Mouse (Mus musculus) MEL-GATA-1-ER (cell line): Measurements from ENCODE around the gene 1810030O07Rik.
A peak's percentile ranks its signal among the peaks of the same experiment; 100 is the strongest.
"Not testable (repeated sequence)": the region's sequence is repeated elsewhere in the genome, so short reads cannot be mapped to it uniquely, and the experiment has no call there.

ENCODE experiments used
- DNase-seq: peaks from one replicate; pipeline ENCODE4 v3.0.0-alpha.2; 2012; ENCODE audit warnings: low read depth; ENCODE audit errors: extremely low read depth

Gene 1810030O07Rik

GRCm38 (mm10) chrX:12673054-12673775 is at the start of gene 1810030O07Rik:
Gene 1810030O07Rik (minus strand): TSS chrX:12673668.
- DNase-seq = peak; percentile 88

GRCm38 (mm10) chrX:12716036-12716435 is 42.6 kb upstream of the 1810030O07Rik start:
- no peak for DNase-seq

GRCm38 (mm10) chrX:12713796-12714195 is 40.3 kb upstream of the 1810030O07Rik start:
- no peak for DNase-seq

GRCm38 (mm10) chrX:12686910-12687309 is 13.4 kb upstream of the 1810030O07Rik start:
- DNase-seq = no peak

GRCm38 (mm10) chrX:12686071-12686470 is 12.6 kb upstream of the 1810030O07Rik start:
- DNase-seq = no peak

- DNase-seq = peak; percentile 39
These were observed 3.9 kb upstream of the 1810030O07Rik start for GRCm38 (mm10) chrX:12677396-12677795.

GRCm38 (mm10) chrX:12653879-12654278 is 19.6 kb downstream of the 1810030O07Rik start:
- DNase-seq = no peak

- DNase-seq = no peak
These were observed 21.6 kb downstream of the 1810030O07Rik start for GRCm38 (mm10) chrX:12651906-12652305.

- DNase-seq = no peak
These were observed 27.8 kb downstream of the 1810030O07Rik start for GRCm38 (mm10) chrX:12645531-12646304.

GRCm38 (mm10) chrX:12644976-12645375 is 28.5 kb downstream of the 1810030O07Rik start:
- no peak for DNase-seq

- no peak for DNase-seq
These were observed 48.3 kb downstream of the 1810030O07Rik start for GRCm38 (mm10) chrX:12625131-12625530.

GRCm38 (mm10) chrX:12612360-12612759 is 61.1 kb downstream of the 1810030O07Rik start:
- DNase-seq = not testable (repeated sequence)

GRCm38 (mm10) chrX:12611211-12611610 is 62.3 kb downstream of the 1810030O07Rik start:
- DNase-seq = peak; percentile 43

GRCm38 (mm10) chrX:12610541-12610940 is 62.9 kb downstream of the 1810030O07Rik start:
- not testable (repeated sequence) for DNase-seq
